Mouse (Mus musculus) ZHBTc4 (cell line): Measurements from ENCODE around the gene Gldc.

Experiments used
- DNase-seq: peaks from one replicate; pipeline ENCODE4 v3.0.0-alpha.2; 2011; ENCODE audit warnings: low read depth, low spot score

Gldc gene

DNA sequence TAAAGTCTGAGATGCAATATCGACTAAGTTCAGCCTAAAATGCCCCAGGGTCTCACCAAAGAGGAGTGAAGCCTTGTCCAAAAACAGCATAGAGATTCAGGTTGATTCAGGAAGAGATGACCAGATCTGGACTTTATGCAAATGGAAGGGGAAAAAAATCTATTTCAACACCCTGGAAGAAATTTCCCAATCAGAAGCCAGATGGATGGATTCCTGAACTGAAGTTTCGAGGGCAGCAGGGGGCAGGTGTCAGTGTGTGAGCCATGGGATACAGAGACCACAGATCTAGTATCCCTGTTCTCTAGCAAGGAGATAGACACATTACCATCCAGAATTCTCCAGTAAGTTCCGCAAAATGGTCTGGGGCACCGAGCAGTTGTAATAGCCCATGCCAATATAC lies 17.0 kb downstream of the Gldc start:
- no peak for DNase-seq

DNA sequence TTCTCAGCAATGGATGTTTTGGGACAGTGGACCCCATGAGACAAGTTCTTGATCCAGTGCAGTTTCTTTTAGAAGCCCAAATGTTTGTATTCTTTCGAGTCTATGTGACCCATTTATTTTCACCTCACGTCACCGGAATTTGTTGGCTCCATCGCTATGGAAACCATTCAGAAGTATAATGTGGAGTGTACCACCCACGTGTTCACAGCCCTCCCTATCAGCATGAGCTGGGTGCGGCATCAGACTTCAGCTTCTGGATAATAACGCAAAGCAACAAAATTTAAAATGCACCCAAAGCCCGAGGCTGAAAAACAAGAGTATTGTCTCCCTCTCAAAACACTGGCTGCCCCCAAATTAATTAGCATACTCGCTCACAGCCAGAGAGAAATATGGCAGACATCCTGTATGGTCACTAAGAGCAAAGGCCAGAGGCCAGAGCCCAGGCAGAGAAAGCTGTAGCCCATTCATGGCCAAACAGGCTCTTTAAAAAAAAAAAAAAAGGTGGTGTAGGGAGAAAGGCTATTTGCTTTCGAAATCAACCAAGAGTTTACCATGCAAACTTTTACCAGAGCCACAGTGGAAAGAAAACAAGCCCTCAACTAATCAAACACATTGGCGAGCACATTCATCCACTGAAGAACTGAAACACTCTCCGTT lies 18.1 kb downstream of the Gldc start:
- DNase-seq: no peak

- DNase-seq: no peak
Observed at GRCm38 (mm10) chr19:30153729-30154128, 21.5 kb downstream of the Gldc start.

DNA sequence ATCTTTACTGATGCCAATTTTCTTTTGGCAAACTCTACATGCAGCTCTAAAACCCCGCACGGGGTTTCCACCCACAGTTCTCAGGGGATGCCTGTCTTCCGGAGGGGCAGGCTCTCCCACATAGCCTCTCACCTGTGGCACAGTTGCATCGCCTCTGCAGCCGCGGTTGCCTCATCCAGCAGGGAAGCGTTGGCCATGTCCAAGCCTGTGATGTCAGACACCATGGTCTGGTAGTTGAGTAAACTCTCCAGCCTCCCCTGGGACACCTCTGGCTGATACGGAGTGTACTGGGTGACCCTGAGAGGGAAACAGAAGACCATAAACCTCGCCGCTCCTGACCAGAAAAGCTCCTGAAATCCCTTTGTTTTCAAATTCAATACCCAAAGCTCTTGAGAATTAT lies 23.9 kb downstream of the Gldc start:
- no peak for DNase-seq

GRCm38 (mm10) chr19:30149238-30149805 lies 25.9 kb downstream of the Gldc start:
- DNase-seq: no peak

DNA sequence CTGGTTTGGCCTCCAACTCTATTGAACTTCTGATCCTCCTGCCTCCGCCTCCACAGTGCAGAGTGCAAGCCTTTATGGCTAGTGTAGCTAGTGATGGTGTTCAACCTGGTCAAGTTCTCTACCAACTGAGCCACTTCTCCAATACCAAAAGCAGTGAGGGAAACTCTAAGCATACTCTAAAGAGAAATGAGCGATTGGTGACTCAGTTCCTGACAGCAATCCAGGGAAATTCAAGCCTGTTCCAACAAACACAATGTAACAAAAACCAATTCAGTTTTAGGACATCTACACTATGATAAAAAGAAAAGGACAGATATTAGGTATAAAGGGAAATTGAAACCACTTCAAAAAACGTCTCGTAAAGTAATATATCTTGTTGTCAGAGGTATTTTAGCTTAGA lies 27.9 kb downstream of the Gldc start:
- DNase-seq: no peak

GRCm38 (mm10) chr19:30146761-30147160 lies 28.5 kb downstream of the Gldc start:
- no peak for DNase-seq

DNA sequence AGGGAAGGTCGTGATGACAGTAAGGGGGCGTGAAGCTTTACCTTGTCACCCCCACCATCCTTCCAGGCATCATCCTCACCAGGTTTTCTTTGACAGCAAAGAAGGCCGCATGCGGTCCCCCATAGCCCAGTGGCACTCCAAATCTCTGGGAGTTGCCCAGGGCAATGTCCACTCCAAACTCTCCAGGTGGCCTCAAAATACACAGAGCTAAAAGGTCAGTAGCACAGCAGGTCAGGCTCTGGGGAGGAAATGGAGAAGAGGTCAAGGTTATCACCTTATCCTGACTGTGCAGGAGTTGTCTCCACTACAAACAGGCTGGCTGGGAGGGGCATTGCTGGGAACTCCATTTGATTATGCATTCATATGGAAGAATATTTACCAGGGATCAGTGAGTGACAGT lies 30.1 kb downstream of the Gldc start:
- no peak for DNase-seq

- no peak for DNase-seq
Observed at GRCm38 (mm10) chr19:30136308-30136707, 38.9 kb downstream of the Gldc start.

DNA sequence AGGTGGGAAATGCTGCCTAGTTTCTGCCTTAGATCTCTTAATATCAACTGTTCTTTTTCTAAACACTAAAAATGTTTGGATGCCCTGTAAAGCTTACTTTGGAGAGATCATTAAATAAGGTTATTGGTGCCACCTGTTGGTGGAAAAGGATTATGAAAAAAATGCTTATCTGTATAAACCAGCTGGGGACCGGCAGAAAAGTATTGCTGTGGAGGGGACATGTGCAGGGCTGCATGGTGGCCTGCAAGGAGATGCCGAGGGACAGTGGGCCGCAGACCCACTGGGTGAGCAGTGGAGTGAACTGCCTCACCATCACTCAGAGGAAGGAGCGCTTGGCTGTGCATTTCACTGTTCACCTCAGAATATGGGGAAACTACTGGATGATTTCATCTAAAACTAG lies 47.1 kb downstream of the Gldc start:
- DNase-seq: peak; percentile 26

DNA sequence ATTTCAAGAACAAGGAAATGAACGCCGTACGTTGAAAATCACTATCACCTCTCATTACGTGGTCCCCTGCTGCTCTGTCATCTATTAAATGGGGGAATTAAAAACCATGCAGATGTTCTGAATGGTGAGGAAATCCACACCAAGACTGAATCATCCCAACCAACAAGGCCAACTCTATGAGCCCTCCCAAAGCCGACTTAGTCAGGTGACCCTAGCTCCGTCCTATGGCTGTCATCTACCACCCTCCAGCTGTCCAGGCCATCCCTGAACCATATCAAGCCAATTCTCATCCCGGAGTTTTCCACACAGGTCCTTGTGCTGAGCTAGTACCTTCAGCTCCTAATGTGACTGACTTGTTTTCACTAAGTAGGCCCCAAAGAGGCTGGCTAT lies 49.6 kb downstream of the Gldc start:
- no peak for DNase-seq

DNA sequence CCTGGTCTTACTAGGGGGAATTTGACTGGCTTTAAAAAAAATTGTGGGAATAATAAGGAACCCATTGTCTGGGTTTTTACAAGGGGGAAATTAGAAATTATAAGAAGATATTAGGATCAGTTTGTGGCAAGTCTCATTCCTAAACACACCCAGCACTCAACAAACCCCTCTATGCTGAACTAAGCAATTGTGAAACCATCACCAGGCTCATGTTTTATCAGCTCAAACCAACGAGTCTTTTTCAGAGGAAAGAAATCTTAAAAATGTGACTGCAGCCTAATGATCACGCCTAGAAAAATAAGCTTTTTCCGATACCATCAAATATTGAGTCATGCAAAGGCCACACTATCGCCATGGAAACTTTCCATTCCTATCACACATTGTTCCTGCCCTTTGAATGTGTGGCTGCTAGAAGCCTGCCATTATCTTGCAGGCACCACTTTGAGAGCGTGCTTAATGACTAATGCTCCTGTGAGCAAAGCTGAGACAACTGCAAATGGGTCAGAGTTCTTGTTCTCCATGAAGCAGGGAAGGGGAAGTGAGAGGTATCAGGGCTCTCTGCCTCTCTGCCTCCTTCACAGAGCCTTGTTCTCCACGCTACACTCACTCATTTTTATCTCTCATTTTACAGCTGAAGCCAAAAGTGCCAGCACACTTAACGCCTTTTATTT lies 50.1 kb downstream of the Gldc start:
- DNase-seq: no peak

GRCm38 (mm10) chr19:30118344-30119312 lies 56.6 kb downstream of the Gldc start:
- no peak for DNase-seq

GRCm38 (mm10) chr19:30117775-30118174 lies 57.5 kb downstream of the Gldc start:
- DNase-seq: no peak

GRCm38 (mm10) chr19:30117241-30117640 lies 58.0 kb downstream of the Gldc start:
- DNase-seq: no peak

DNA sequence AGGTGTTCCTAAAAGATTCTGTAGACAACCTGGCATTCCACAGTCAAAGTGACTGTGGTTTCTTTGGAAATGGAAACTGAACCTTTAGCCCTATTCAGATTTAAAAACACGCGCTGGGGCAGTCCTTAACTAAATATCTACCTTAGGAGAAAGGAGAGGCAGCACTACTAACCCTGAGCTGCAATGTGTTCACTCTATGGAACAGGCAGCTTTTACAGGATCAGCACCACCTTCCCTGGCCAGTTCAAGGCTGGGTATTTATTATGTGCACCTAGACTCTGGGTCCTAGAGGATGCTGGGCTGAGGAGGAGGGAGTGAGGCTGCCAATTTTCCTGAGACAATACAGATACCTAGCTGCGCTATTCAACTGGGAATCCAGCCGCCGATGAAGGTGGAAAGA lies 59.6 kb downstream of the Gldc start:
- DNase-seq: peak; percentile 58

GRCm38 (mm10) chr19:30114919-30115441 lies 60.2 kb downstream of the Gldc start:
- peak; percentile 30 for DNase-seq

GRCm38 (mm10) chr19:30112961-30113688 lies 62.1 kb downstream of the Gldc start:
- no peak for DNase-seq

DNA sequence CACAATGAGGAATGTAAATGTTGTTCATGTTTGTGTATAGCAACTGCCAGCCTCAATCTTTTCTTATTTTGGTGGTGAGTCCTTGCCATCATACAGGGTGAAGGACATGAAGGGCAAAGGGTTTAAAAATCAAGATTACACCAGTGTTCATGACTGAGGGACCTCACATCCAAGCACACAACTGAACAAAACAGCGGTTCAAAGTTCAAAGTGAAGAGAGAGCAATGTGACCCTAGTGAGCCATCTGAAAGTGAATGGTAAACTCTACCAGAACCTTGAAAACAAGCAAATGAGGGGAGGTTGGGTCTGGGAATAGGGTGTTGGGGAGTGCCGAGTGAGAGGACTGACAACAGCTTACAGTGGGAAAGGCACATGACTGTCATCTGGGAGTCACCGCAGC lies 63.8 kb downstream of the Gldc start:
- DNase-seq: no peak

GRCm38 (mm10) chr19:30109122-30109521 lies 66.1 kb downstream of the Gldc start:
- DNase-seq: no peak

GRCm38 (mm10) chr19:30108616-30109015 lies 66.6 kb downstream of the Gldc start:
- DNase-seq: no peak
